Mouse (Mus musculus) liver, embryonic 11.5 days (tissue): Measurements from ENCODE around the gene Lrrc8a. TPM values are rescaled to one million over a fixed set of nuclear protein-coding genes. Genes with fewer than 3 reads are reported as not detected.
A peak's percentile ranks its signal among the peaks of the same experiment; 100 is the strongest.

Experiments
- ATAC-seq: fragments of 200-750 bp; cut with Nextera tagmentation; replicated peaks from 2 replicates; pipeline ENCODE4 v1.8.0; 2017; ENCODE audit warnings: moderate number of reproducible peaks, mild to moderate bottlenecking, moderate TSS enrichment, moderate library complexity; ENCODE audit not compliant: low FRiP score
- DNase-seq: peaks from one replicate; pipeline ENCODE4 v3.0.0-alpha.2; 2017; ENCODE audit warnings: low spot score
- H3K27ac ChIP-seq: fragments of 300-500 bp; sonication (generic); 2 replicates; pipeline ENCODE4 v1.5.1; 2014; ENCODE audit warnings: mild to moderate bottlenecking, low read depth, low read length, control low read depth
- H3K27me3 ChIP-seq: fragments of 300-500 bp; sonication (generic); replicated peaks from 2 replicates; pipeline ENCODE4 v1.6.1; 2014; ENCODE audit warnings: low read length, mixed read lengths; ENCODE audit not compliant: control insufficient read depth, insufficient read depth
- H3K36me3 ChIP-seq: fragments of 300-500 bp; sonication (generic); 2 replicates; pipeline ENCODE4 v1.6.1; 2014; ENCODE audit warnings: mild to moderate bottlenecking, low read length, moderate library complexity, mixed read lengths; ENCODE audit not compliant: control insufficient read depth, insufficient read depth
- H3K4me1 ChIP-seq: fragments of 300-500 bp; sonication (generic); replicated peaks from 2 replicates; pipeline ENCODE4 v1.6.1; 2014; ENCODE audit warnings: low read length, mixed read lengths; ENCODE audit not compliant: control insufficient read depth, insufficient read depth
- H3K4me2 ChIP-seq: fragments of 300-500 bp; sonication (generic); 2 replicates; pipeline ENCODE4 v1.6.1; 2014; ENCODE audit warnings: mild to moderate bottlenecking, control low read depth, moderate library complexity
- H3K4me3 ChIP-seq: fragments of 300-500 bp; sonication (generic); 2 replicates; pipeline ENCODE4 v1.5.1; 2014; ENCODE audit warnings: low read depth, low read length, control low read depth
- H3K9ac ChIP-seq: fragments of 300-500 bp; sonication (generic); 2 replicates; pipeline ENCODE4 v1.6.1; 2014; ENCODE audit warnings: low read depth, low read length, control low read depth
- H3K9me3 ChIP-seq: fragments of 300-500 bp; sonication (generic); 2 replicates; pipeline ENCODE4 v1.6.1; 2016; ENCODE audit warnings: low read length, inconsistent platforms, mixed read lengths; ENCODE audit not compliant: control insufficient read depth
- WGBS: fragments of 180-500 bp; shearing (Covaris S2); extraction: QIAGEN DNeasy Blood & Tissue Kit; methylation state at CpG from one replicate; pipeline ENCODE4 v1.1.7; 2014; 5-methylcytosine and 5-hydroxymethylcytosine counted together
- polyA plus RNA-seq: library from polyadenylated mRNA; unstranded; fragments of >200 nt; fragmentation: Nextera tagmentation; extraction: Ambion mirVana; gene quantifications from 2 replicates; pipeline ENCODE4 v1.2.1, GENCODE M21; 2014

Gene Lrrc8a
- polyA plus RNA-seq, 1 experiment from 2014 or later: 21.4 TPM

- H3K4me1 ChIP-seq: peaks cover 25% of the 10 kb centered on the region
- 94% methylated on average over 18 of the region's 18 CpGs for WGBS
- H3K27ac ChIP-seq: no peak overlapping the region
- no peaks in the 10 kb centered on the region for H3K27me3 ChIP-seq
- DNase-seq: no peak
- no peak for ATAC-seq
- H3K9me3 ChIP-seq: no peaks in the 10 kb centered on the region
- H3K4me3 ChIP-seq: no peak overlapping the region
- H3K9ac ChIP-seq: no peak overlapping the region
- no peak overlapping the region for H3K4me2 ChIP-seq
- H3K36me3 ChIP-seq: peaks cover 33% of the 10 kb centered on the region
Measured at GRCm38 (mm10) chr2:30261921-30262839, 24.7 kb downstream of the Lrrc8a start.

GRCm38 (mm10) chr2:30262840-30263441 lies 25.4 kb downstream of the Lrrc8a start:
- Histone ChIP-seq H3K4me1 (peaks cover 28% of the 10 kb centered on the region), H3K27me3 (no peaks in the 10 kb centered on the region), H3K4me3 (no peak overlapping the region), H3K27ac (no peak overlapping the region), H3K9me3 (no peaks in the 10 kb centered on the region), H3K9ac (no peak overlapping the region), H3K4me2 (no peak overlapping the region), H3K36me3 (peaks cover 32% of the 10 kb centered on the region; the same call in 1 of the 2 replicates)
- WGBS: 72% methylated on average over 4 of the region's 4 CpGs
- ATAC-seq: no peak
- DNase-seq: no peak

GRCm38 (mm10) chr2:30263811-30264210 lies 26.3 kb downstream of the Lrrc8a start:
- WGBS: 86% methylated on average over 6 of the region's 6 CpGs
- Histone ChIP-seq H3K27ac (no peak overlapping the region), H3K4me1 (peaks cover 28% of the 10 kb centered on the region), H3K9me3 (no peaks in the 10 kb centered on the region), H3K4me2 (no peak overlapping the region), H3K4me3 (no peak overlapping the region), H3K36me3 (peaks cover 30% of the 10 kb centered on the region; the same call in 1 of the 2 replicates), H3K27me3 (no peaks in the 10 kb centered on the region), H3K9ac (no peak overlapping the region)
- ATAC-seq: no peak
- DNase-seq: no peak

- Histone ChIP-seq H3K27me3 (no peaks in the 10 kb centered on the region), H3K36me3 (peaks cover 21% of the 10 kb centered on the region; the same call in 1 of the 2 replicates), H3K9me3 (no peaks in the 10 kb centered on the region), H3K9ac (no peak overlapping the region), H3K4me2 (no peak overlapping the region), H3K4me3 (no peak overlapping the region), H3K27ac (peak overlapping the region; percentile 82; the same call in 1 of the 2 replicates), H3K4me1 (peaks cover 31% of the 10 kb centered on the region)
- DNase-seq (no peak), ATAC-seq (no peak)
- 80% methylated on average over 7 of the region's 7 CpGs for WGBS
Measured at GRCm38 (mm10) chr2:30264671-30265519, 27.4 kb downstream of the Lrrc8a start.

GRCm38 (mm10) chr2:30265767-30266253 lies 28.3 kb downstream of the Lrrc8a start, which contains the start of gene Phyhd1:
Phyhd1 (plus strand) TSS chr2:30266203.
- ATAC-seq (no peak), DNase-seq (no peak)
- peak within 1 kb of the TSS; percentile 52 for H3K4me2 ChIP-seq
- H3K9ac ChIP-seq: peak within 1 kb of the TSS; percentile 46
- H3K27ac ChIP-seq: peak within 1 kb of the TSS; percentile 82
- 51% methylated on average over 5 of the region's 5 CpGs for WGBS
- no peaks in the 10 kb centered on the region for H3K27me3 ChIP-seq
- peak within 1 kb of the TSS; percentile 29 for H3K4me3 ChIP-seq
- peaks cover 33% of the 10 kb centered on the region for H3K4me1 ChIP-seq
- no peaks in the 10 kb centered on the region for H3K9me3 ChIP-seq
- peaks cover 16% of the 10 kb centered on the region; the same call in 1 of the 2 replicates for H3K36me3 ChIP-seq

- Histone ChIP-seq H3K27ac (peak overlapping the region; percentile 82), H3K4me2 (peak overlapping the region; percentile 52), H3K36me3 (peaks cover 16% of the 10 kb centered on the region; the same call in 1 of the 2 replicates), H3K4me3 (peak overlapping the region; percentile 29), H3K4me1 (peaks cover 33% of the 10 kb centered on the region), H3K27me3 (no peaks in the 10 kb centered on the region), H3K9ac (peak overlapping the region; percentile 46; the same call in 1 of the 2 replicates), H3K9me3 (no peaks in the 10 kb centered on the region)
- DNase-seq (peak; percentile 53), ATAC-seq (peak; percentile 60)
- 27% methylated on average over 4 of the region's 4 CpGs for WGBS
Measured at GRCm38 (mm10) chr2:30266392-30266941, 29.0 kb downstream of the Lrrc8a start.

GRCm38 (mm10) chr2:30267466-30267865 lies 30.0 kb downstream of the Lrrc8a start:
- Histone ChIP-seq H3K27ac (no peak overlapping the region), H3K4me2 (peak overlapping the region; percentile 52)
- no peak for DNase-seq

GRCm38 (mm10) chr2:30268371-30268770 lies 30.9 kb downstream of the Lrrc8a start:
- DNase-seq (no peak), ATAC-seq (no peak)
- Histone ChIP-seq H3K27ac (no peak overlapping the region), H3K36me3 (0 out of 2 replicates have a peak, but pooled peaks cover 6% of the 10 kb centered on the region), H3K9ac (no peak overlapping the region), H3K4me3 (no peak overlapping the region), H3K27me3 (no peaks in the 10 kb centered on the region), H3K9me3 (no peaks in the 10 kb centered on the region), H3K4me2 (no peak overlapping the region), H3K4me1 (peaks cover 33% of the 10 kb centered on the region)
- 56% methylated on average over 4 of the region's 4 CpGs for WGBS

More at GRCm38 (mm10) chr2:30267466-30267865, 30.0 kb downstream of the Lrrc8a start:
- Histone ChIP-seq H3K9ac (no peak overlapping the region), H3K36me3 (peaks cover 7% of the 10 kb centered on the region; the same call in 1 of the 2 replicates), H3K27me3 (no peaks in the 10 kb centered on the region), H3K4me3 (peak overlapping the region; percentile 29; the same call in 1 of the 2 replicates), H3K9me3 (no peaks in the 10 kb centered on the region), H3K4me1 (peaks cover 33% of the 10 kb centered on the region)
- no peak for ATAC-seq
- 87% methylated on average over 2 of the region's 2 CpGs for WGBS
